Mouse (Mus musculus) forebrain, postnatal 0 days (tissue): ENCODE measurements around the gene Auts2. TPM values are rescaled to one million over a fixed set of nuclear protein-coding genes. Genes with fewer than 3 reads are reported as not detected.

Experiments used
- ATAC-seq: fragments of 200-750 bp; cut with Nextera tagmentation; 2 replicates; pipeline ENCODE4 v1.8.0; 2017; ENCODE audit warnings: mild to moderate bottlenecking, moderate library complexity
- DNase-seq: peaks from one replicate; pipeline ENCODE4 v3.0.0-alpha.2; 2015
- H3K27ac ChIP-seq: fragments of 300-500 bp; sonication (generic); 2 replicates; pipeline ENCODE4 v1.5.1; 2014; ENCODE audit warnings: low read depth, mild to moderate bottlenecking, antibody characterized with exemption, low read length, moderate library complexity, mixed read lengths
- H3K27me3 ChIP-seq: fragments of 300-500 bp; sonication (generic); 2 replicates; pipeline ENCODE4 v1.6.1; 2014; ENCODE audit warnings: mild to moderate bottlenecking, low read length, mixed read lengths; ENCODE audit not compliant: insufficient read depth
- H3K36me3 ChIP-seq: fragments of 300-500 bp; sonication (generic); 2 replicates; pipeline ENCODE4 v1.6.1; 2014; ENCODE audit warnings: mild to moderate bottlenecking, moderate library complexity; ENCODE audit not compliant: insufficient read depth
- H3K4me1 ChIP-seq: fragments of 300-500 bp; sonication (generic); 2 replicates; pipeline ENCODE4 v1.6.1; 2014; ENCODE audit warnings: antibody characterized with exemption; ENCODE audit not compliant: insufficient read depth
- H3K4me2 ChIP-seq: fragments of 300-500 bp; sonication (generic); 2 replicates; pipeline ENCODE4 v1.6.1; 2014; ENCODE audit warnings: low read depth, mild to moderate bottlenecking, moderate library complexity
- H3K4me3 ChIP-seq: fragments of 300-500 bp; sonication (generic); 2 replicates; pipeline ENCODE4 v1.5.1; 2014; ENCODE audit warnings: low read depth, low read length, mixed read lengths
- H3K9ac ChIP-seq: fragments of 300-500 bp; sonication (generic); 2 replicates; pipeline ENCODE4 v1.6.1; 2014; ENCODE audit warnings: mild to moderate bottlenecking
- H3K9me3 ChIP-seq: fragments of 300-500 bp; sonication (generic); 2 replicates; pipeline ENCODE4 v1.6.1; 2016; ENCODE audit warnings: low read length
- CTCF ChIP-seq: sonication (generic); IDR thresholded peaks from 2 replicates; pipeline ENCODE4 v1.5.1; 2016; ENCODE audit warnings: antibody characterized with exemption, control low read depth, low read depth
- WGBS: fragments of 180-500 bp; shearing (Covaris S2); extraction: QIAGEN DNeasy Blood & Tissue Kit; methylation state at CpG from one replicate; pipeline ENCODE4 v1.1.7; 2014; 5-methylcytosine and 5-hydroxymethylcytosine counted together
- polyA plus RNA-seq: library from polyadenylated mRNA; unstranded; fragments of >200 nt; fragmentation: Nextera tagmentation; extraction: Ambion mirVana; gene quantifications from 2 replicates; pipeline ENCODE4 v1.2.1, GENCODE M21; 2015
- total RNA-seq: library from RNA; depleted of rRNA; stranded (reverse); fragments of >200 nt; gene quantifications from 2 replicates; pipeline ENCODE4 v1.2.3, GENCODE M21; 2014

The Auts2 gene
- total and polyA plus RNA-seq, 2 experiments from 2014 or later = 40.9 to 66.2 TPM

GRCm38 (mm10) chr5:132486831-132487230 is 56.3 kb downstream of the Auts2 start:
- no peak overlapping the region for H3K4me3 ChIP-seq
- no peaks in the 10 kb centered on the region for H3K9me3 ChIP-seq
- no peak for TF ChIP-seq CTCF
- H3K27ac ChIP-seq = no peak overlapping the region
- no peaks in the 10 kb centered on the region for H3K36me3 ChIP-seq
- H3K4me2 ChIP-seq = no peak overlapping the region
- H3K27me3 ChIP-seq = no peaks in the 10 kb centered on the region
- no peak overlapping the region for H3K9ac ChIP-seq
- WGBS = 22% methylated on average over 7 of the region's 7 CpGs
- no peak for DNase-seq
- peaks cover 23% of the 10 kb centered on the region for H3K4me1 ChIP-seq
- no peak for ATAC-seq

- no peak overlapping the region for H3K9ac ChIP-seq
- H3K4me1 ChIP-seq = peaks cover 22% of the 10 kb centered on the region
- H3K27me3 ChIP-seq = no peaks in the 10 kb centered on the region
- no peak overlapping the region for H3K27ac ChIP-seq
- no peak for ATAC-seq
- WGBS = 85% methylated on average over 6 of the region's 6 CpGs
- H3K36me3 ChIP-seq = no peaks in the 10 kb centered on the region
- H3K9me3 ChIP-seq = no peaks in the 10 kb centered on the region
- H3K4me3 ChIP-seq = no peak overlapping the region
- TF ChIP-seq CTCF = no peak
- DNase-seq = no peak
- H3K4me2 ChIP-seq = no peak overlapping the region
Measured at GRCm38 (mm10) chr5:132485994-132486393, 57.1 kb downstream of the Auts2 start.

- no peaks in the 10 kb centered on the region for H3K27me3 ChIP-seq
- WGBS = 49% methylated on average over 3 of the region's 3 CpGs
- no peak for TF ChIP-seq CTCF
- H3K36me3 ChIP-seq = no peaks in the 10 kb centered on the region
- H3K4me2 ChIP-seq = no peak overlapping the region
- H3K9me3 ChIP-seq = no peaks in the 10 kb centered on the region
- no peak for ATAC-seq
- no peak for DNase-seq
- no peak overlapping the region for H3K4me3 ChIP-seq
- no peak overlapping the region for H3K9ac ChIP-seq
- H3K27ac ChIP-seq = no peak overlapping the region
- peaks cover 19% of the 10 kb centered on the region for H3K4me1 ChIP-seq
Measured at GRCm38 (mm10) chr5:132485448-132485847, 57.7 kb downstream of the Auts2 start.

- WGBS = 71% methylated on average over 3 of the region's 3 CpGs
- peaks cover 3% of the 10 kb centered on the region; the same call in 1 of the 2 replicates for H3K4me1 ChIP-seq
- no peaks in the 10 kb centered on the region for H3K27me3 ChIP-seq
- no peak overlapping the region for H3K4me3 ChIP-seq
- no peak overlapping the region for H3K4me2 ChIP-seq
- H3K36me3 ChIP-seq = no peaks in the 10 kb centered on the region
- no peak for TF ChIP-seq CTCF
- no peak overlapping the region for H3K9ac ChIP-seq
- DNase-seq = no peak
- ATAC-seq = no peak
- H3K9me3 ChIP-seq = no peaks in the 10 kb centered on the region
- H3K27ac ChIP-seq = no peak overlapping the region
Measured at GRCm38 (mm10) chr5:132481476-132481875, 61.7 kb downstream of the Auts2 start.

GRCm38 (mm10) chr5:132480461-132480860 is 62.7 kb downstream of the Auts2 start:
- DNase-seq = no peak
- no peaks in the 10 kb centered on the region for H3K27me3 ChIP-seq
- H3K4me3 ChIP-seq = no peak overlapping the region
- H3K27ac ChIP-seq = no peak overlapping the region
- no peak overlapping the region for H3K4me2 ChIP-seq
- WGBS = 30% methylated on average over 6 of the region's 6 CpGs
- no peak for ATAC-seq
- no peaks in the 10 kb centered on the region for H3K36me3 ChIP-seq
- no peak overlapping the region for H3K9ac ChIP-seq
- TF ChIP-seq CTCF = no peak
- H3K9me3 ChIP-seq = no peaks in the 10 kb centered on the region
- H3K4me1 ChIP-seq = peaks cover 3% of the 10 kb centered on the region; the same call in 1 of the 2 replicates

GRCm38 (mm10) chr5:132479227-132479857 is 63.8 kb downstream of the Auts2 start:
- WGBS = 48% methylated on average over 11 of the region's 11 CpGs
- no peak for ATAC-seq
- peaks cover 3% of the 10 kb centered on the region; the same call in 1 of the 2 replicates for H3K4me1 ChIP-seq

GRCm38 (mm10) chr5:132477533-132477932 is 65.6 kb downstream of the Auts2 start:
- Histone ChIP-seq H3K36me3 (no peaks in the 10 kb centered on the region), H3K27me3 (no peaks in the 10 kb centered on the region), H3K4me1 (peaks cover 11% of the 10 kb centered on the region), H3K9ac (no peak overlapping the region), H3K4me2 (no peak overlapping the region), H3K4me3 (no peak overlapping the region), H3K27ac (no peak overlapping the region), H3K9me3 (no peaks in the 10 kb centered on the region)
- DNase-seq (no peak), ATAC-seq (no peak)
- 15% methylated on average over 1 of the region's 1 CpGs for WGBS
- TF ChIP-seq CTCF = no peak

More at GRCm38 (mm10) chr5:132479227-132479857, 63.8 kb downstream of the Auts2 start:
- H3K4me3 ChIP-seq = no peak overlapping the region
- H3K27ac ChIP-seq = no peak overlapping the region
- H3K9ac ChIP-seq = no peak overlapping the region
- no peaks in the 10 kb centered on the region for H3K27me3 ChIP-seq
- no peak for DNase-seq
- no peaks in the 10 kb centered on the region for H3K36me3 ChIP-seq
- H3K4me2 ChIP-seq = no peak overlapping the region
- no peak for TF ChIP-seq CTCF
- no peaks in the 10 kb centered on the region for H3K9me3 ChIP-seq
